ENCODE assay signal across 8 mouse cellular contexts in genomic region chr10:100588524-100588923, GRCm38 (mm10). TPM values are rescaled to one million over a fixed set of nuclear protein-coding genes. Genes with fewer than 3 reads are reported as not detected.
DNase-seq lines count a peak whose midpoint lies in the region; ATAC-seq and TF ChIP-seq lines count a peak whose summit lies in the region.

No protein-coding gene starts in this region.

- H3K27ac ChIP-seq in lung, embryonic 15.5 days: no peak overlapping the region
- peak overlapping the region; percentile 82 for H3K27ac ChIP-seq in limb, embryonic 12.5 days
- H3K27ac ChIP-seq in olfactory bulb, adult 2 months (ENCODE audit: insufficient read depth, low read depth, low read length): peak overlapping the region; percentile 47; the same call in 1 of the 2 replicates

- TF ChIP-seq CTCF in olfactory bulb, adult 2 months (IDR thresholded peaks at IDR 0.05; ENCODE audit: insufficient read depth, low read depth, low read length): no peak

- ATAC-seq in lung, embryonic 15.5 days (ENCODE audit: borderline replicate concordance, extremely low read depth, low FRiP score, low TSS enrichment): no peak
- ATAC-seq in erythroid progenitor cell, adult 5-6 weeks (replicated peaks; ENCODE audit: low FRiP score, poor library complexity, severe bottlenecking): peak; percentile 49
- ATAC-seq in limb, embryonic 12.5 days (ENCODE audit: insufficient number of reproducible peaks, insufficient read depth, low FRiP score, low TSS enrichment, low read depth): peak; percentile 35; the same call in 1 of the 2 replicates

- 32% methylated on average over 7 of the region's 7 CpGs for WGBS in lung, embryonic 15.5 days
- WGBS in limb, embryonic 12.5 days: 49% methylated on average over 7 of the region's 7 CpGs
- 22% methylated on average over 7 of the region's 7 CpGs for WGBS in olfactory bulb, adult 2 months

- peaks cover 4% of the 10 kb centered on the region; the same call in 1 of the 2 replicates for H3K4me1 ChIP-seq in lung, embryonic 15.5 days
- H3K4me1 ChIP-seq in limb, embryonic 12.5 days (replicated peaks): peaks cover 7% of the 10 kb centered on the region
- peaks cover 2% of the 10 kb centered on the region; the same call in 1 of the 2 replicates for H3K4me1 ChIP-seq in olfactory bulb, adult 2 months (ENCODE audit: control insufficient read depth, insufficient read depth, low read length)

- peak overlapping the region; percentile 60 for H3K4me3 ChIP-seq in lung, embryonic 15.5 days
- H3K4me3 ChIP-seq in limb, embryonic 12.5 days (replicated peaks): peak overlapping the region; percentile 67
- H3K4me3 ChIP-seq in olfactory bulb, adult 2 months (ENCODE audit: insufficient read depth, low read depth, low read length): peak overlapping the region; percentile 94

- H3K27me3 ChIP-seq in lung, embryonic 15.5 days: no peaks in the 10 kb centered on the region
- no peaks in the 10 kb centered on the region for H3K27me3 ChIP-seq in limb, embryonic 12.5 days

- DNase-seq in lung, postnatal 10 days: no peak
- DNase-seq in adrenal gland, postnatal 10 days: no peak
- DNase-seq in left cerebral cortex, adult 9 months (ENCODE audit: low spot score in 2 of 2): no peak
- no peak for DNase-seq in layer of hippocampus, adult 11-12 months (ENCODE audit: low spot score)

- H3K4me2 ChIP-seq in lung, embryonic 15.5 days: peak overlapping the region; percentile 70
- H3K4me2 ChIP-seq in limb, embryonic 12.5 days: peak overlapping the region; percentile 65

- peak overlapping the region; percentile 48 for H3K9ac ChIP-seq in lung, embryonic 15.5 days
- peak overlapping the region; percentile 79 for H3K9ac ChIP-seq in limb, embryonic 12.5 days (replicated peaks)

- H3K36me3 ChIP-seq in lung, embryonic 15.5 days: no peaks in the 10 kb centered on the region; the same call in 1 of the 2 replicates
- peaks cover 6% of the 10 kb centered on the region; the same call in 1 of the 2 replicates for H3K36me3 ChIP-seq in limb, embryonic 12.5 days

- no peak for TF ChIP-seq POLR2A in olfactory bulb, adult 2 months (IDR thresholded peaks at IDR 0.05; ENCODE audit: insufficient read depth, low read depth, low read length)

- H3K9me3 ChIP-seq in lung, embryonic 15.5 days: no peaks in the 10 kb centered on the region
- H3K9me3 ChIP-seq in limb, embryonic 12.5 days: no peaks in the 10 kb centered on the region

RNA-seq across cellular contexts. Expression of gene 4930430F08Rik, which starts 1.7 kb away (rescaled TPM):
- 7.4 and 7.7 TPM in 2 replicates for polyA plus RNA-seq in lung, embryonic 15.5 days (2015; fragmentation: Nextera tagmentation; extraction: Ambion mirVana)
- total RNA-seq in erythroid progenitor cell, adult 5-6 weeks (2015; ENCODE audit: low replicate concordance): 18.7 and 35.2 TPM in 2 replicates
- 50.6 and 71.9 TPM in 2 replicates for total RNA-seq in erythroid progenitor cell, adult 5-6 weeks (2017; ENCODE audit: low replicate concordance)
- polyA plus RNA-seq in limb, embryonic 12.5 days (2016; fragmentation: Nextera tagmentation; extraction: Ambion mirVana): 8.1 and 9.2 TPM in 2 replicates
- not detected in 2 replicates for polyA plus RNA-seq in olfactory bulb, adult 2 months (2012; ENCODE audit: insufficient read depth, insufficient read length, low replicate concordance, missing spikeins)
- 1 to 10 TPM; 9.4 to 9.5 TPM for total RNA-seq in adrenal gland, postnatal 10 days (2021)

RNA-seq across cellular contexts. Expression of gene 1700017N19Rik, which starts 1.8 kb away (rescaled TPM):
- polyA plus RNA-seq in lung, embryonic 15.5 days (2015; fragmentation: Nextera tagmentation; extraction: Ambion mirVana): not detected in 2 replicates
- total RNA-seq in erythroid progenitor cell, adult 5-6 weeks (2015; ENCODE audit: low replicate concordance): not detected in 2 replicates
- not detected in 2 replicates for total RNA-seq in erythroid progenitor cell, adult 5-6 weeks (2017; ENCODE audit: low replicate concordance)
- polyA plus RNA-seq in limb, embryonic 12.5 days (2016; fragmentation: Nextera tagmentation; extraction: Ambion mirVana): not detected in 2 replicates
- polyA plus RNA-seq in olfactory bulb, adult 2 months (2012; ENCODE audit: insufficient read depth, insufficient read length, low replicate concordance, missing spikeins): not detected in 2 replicates
- not detected for total RNA-seq in adrenal gland, postnatal 10 days (2021)
